Mouse (Mus musculus): ENCODE data around the gene 1700001C19Rik. TPM values are rescaled to one million over a fixed set of nuclear protein-coding genes. Genes with fewer than 3 reads are reported as not detected.

The 1700001C19Rik gene
- polyA plus RNA-seq, 1 experiment, result not detected

- no peak overlapping the region for H3K4me3 ChIP-seq (ENCODE audit: insufficient read depth, poor library complexity, severe bottlenecking)
- peaks cover 16% of the 10 kb centered on the region for H3K27me3 ChIP-seq (ENCODE audit: control insufficient read depth, insufficient read depth, insufficient read length)
- H3ac ChIP-seq (ENCODE audit: control insufficient read depth, insufficient read length, low read depth), result no peak overlapping the region
- no peaks in the 10 kb centered on the region for H3K36me3 ChIP-seq (ENCODE audit: control insufficient read depth, insufficient read depth)
- TF ChIP-seq CTCF (IDR thresholded peaks at IDR 0.05; ENCODE audit: control insufficient read depth, insufficient read depth, insufficient read length), result no peak
- TF ChIP-seq CEBPB (IDR thresholded peaks at IDR 0.05; ENCODE audit: low read depth), result no peak
- TF ChIP-seq MYOG (IDR thresholded peaks at IDR 0.05; ENCODE audit: control insufficient read depth, extremely low read depth, insufficient read length), result no peak
- no peak for TF ChIP-seq USF1 (IDR thresholded peaks at IDR 0.05; ENCODE audit: low read depth)
- TF ChIP-seq MAX (IDR thresholded peaks at IDR 0.05), result no peak
- H3K79me2 ChIP-seq (ENCODE audit: control insufficient read depth, insufficient read depth), result no peaks in the 10 kb centered on the region
- H3K79me3 ChIP-seq (ENCODE audit: low read depth), result no peaks in the 10 kb centered on the region
Observed at GRCm38 (mm10) chr17:47394223-47394869, 42.8 kb downstream of the 1700001C19Rik start.

DNA sequence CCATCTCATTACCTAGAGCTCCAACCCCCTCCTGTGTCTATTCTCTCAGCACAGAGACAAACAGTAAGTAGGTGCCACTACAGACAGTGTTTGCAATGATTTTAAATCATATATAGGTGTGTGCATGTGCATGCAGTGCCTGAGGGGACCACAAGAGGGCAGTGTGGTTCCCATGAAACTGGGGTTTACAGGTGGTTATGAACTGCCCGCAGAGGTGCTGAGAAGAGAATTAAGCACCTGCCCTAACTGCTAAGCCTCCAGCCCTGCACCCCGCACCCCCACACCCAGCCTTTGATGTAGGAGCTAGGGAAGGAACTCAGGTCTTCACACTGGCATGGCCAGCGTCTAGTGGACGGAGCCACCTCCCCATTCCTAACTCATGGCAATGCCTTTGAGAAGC is 50.5 kb downstream of the 1700001C19Rik start:
- Histone ChIP-seq H3K79me3 (ENCODE audit: low read depth) (no peaks in the 10 kb centered on the region), H3K27me3 (ENCODE audit: control insufficient read depth, insufficient read depth, insufficient read length) (no peaks in the 10 kb centered on the region), H3ac (ENCODE audit: control insufficient read depth, insufficient read length, low read depth) (no peak overlapping the region), H3K36me3 (ENCODE audit: control insufficient read depth, insufficient read depth) (no peaks in the 10 kb centered on the region), H3K79me2 (ENCODE audit: control insufficient read depth, insufficient read depth) (no peaks in the 10 kb centered on the region), H3K4me3 (ENCODE audit: insufficient read depth, poor library complexity, severe bottlenecking) (no peak overlapping the region)
- TF ChIP-seq CTCF (IDR thresholded peaks at IDR 0.05; ENCODE audit: control insufficient read depth, insufficient read depth, insufficient read length) (peak; percentile 27), USF1 (IDR thresholded peaks at IDR 0.05; ENCODE audit: low read depth) (no peak)

DNA sequence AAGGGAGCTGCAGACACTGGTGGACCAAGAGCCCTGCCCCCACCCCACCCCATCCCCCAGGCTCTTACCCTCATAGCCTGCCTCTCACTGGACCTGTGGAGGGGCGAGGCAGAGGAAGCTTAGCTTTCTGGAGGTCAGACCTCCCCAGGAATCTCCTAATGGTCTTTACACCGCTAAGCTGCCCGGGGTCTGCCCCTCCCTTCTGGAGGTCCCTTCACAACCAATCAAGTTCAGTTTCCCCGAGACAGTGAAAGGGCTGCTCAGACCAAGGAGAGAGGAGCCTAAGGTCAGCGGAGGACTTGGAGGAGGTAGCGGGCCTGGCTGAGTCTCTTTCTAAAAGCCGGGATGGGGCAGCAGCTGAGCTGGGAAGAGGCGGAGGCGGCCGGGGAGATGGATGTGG is 52.0 kb downstream of the 1700001C19Rik start, which contains the start of gene Guca1b:
Gene Guca1b (plus strand): TSS at position 249 of the 400 bp plus-strand sequence.
- no peak for TF ChIP-seq MAX (IDR thresholded peaks at IDR 0.05)
- H3K36me3 ChIP-seq (ENCODE audit: control insufficient read depth, insufficient read depth), result peaks cover 4% of the 10 kb centered on the region
- no peak within 1 kb of the TSS for H3ac ChIP-seq (ENCODE audit: control insufficient read depth, insufficient read length, low read depth)
- no peaks in the 10 kb centered on the region for H3K79me2 ChIP-seq (ENCODE audit: control insufficient read depth, insufficient read depth)
- H3K27me3 ChIP-seq (ENCODE audit: control insufficient read depth, insufficient read depth, insufficient read length), result no peaks in the 10 kb centered on the region
- H3K79me3 ChIP-seq (ENCODE audit: low read depth), result no peaks in the 10 kb centered on the region
- H3K4me3 ChIP-seq (ENCODE audit: insufficient read depth, poor library complexity, severe bottlenecking), result no peak within 1 kb of the TSS

DNA sequence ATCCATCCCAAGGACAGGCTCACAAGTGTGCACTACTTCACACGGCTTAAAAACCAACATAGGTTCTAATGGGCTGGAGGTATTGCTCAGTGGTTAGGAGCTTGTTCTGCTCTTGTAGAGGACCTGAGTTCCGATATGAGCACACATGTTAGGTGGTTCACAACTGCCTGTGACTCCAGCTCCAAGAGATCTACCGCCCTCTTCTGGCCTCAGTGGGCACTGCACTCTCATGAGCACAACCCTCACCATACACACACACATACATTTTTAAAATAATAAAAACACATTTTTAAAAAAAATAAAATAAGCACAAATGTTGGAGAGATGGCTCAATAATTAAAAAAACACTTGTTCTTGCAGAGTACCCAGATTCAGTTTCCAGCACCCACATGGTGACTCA is 53.1 kb downstream of the 1700001C19Rik start:
- no peak overlapping the region for H3ac ChIP-seq (ENCODE audit: control insufficient read depth, insufficient read length, low read depth)
- no peaks in the 10 kb centered on the region for H3K79me2 ChIP-seq (ENCODE audit: control insufficient read depth, insufficient read depth)
- H3K4me3 ChIP-seq (ENCODE audit: insufficient read depth, poor library complexity, severe bottlenecking), result no peak overlapping the region
- TF ChIP-seq CEBPB (IDR thresholded peaks at IDR 0.05; ENCODE audit: low read depth) (no peak), USF1 (IDR thresholded peaks at IDR 0.05; ENCODE audit: low read depth) (no peak), MYOD1 (IDR thresholded peaks at IDR 0.05; ENCODE audit: control insufficient read depth, insufficient read length, low read depth) (no peak), FOSL1 (IDR thresholded peaks at IDR 0.05; ENCODE audit: insufficient read depth, low read length, poor library complexity, severe bottlenecking) (no peak), MAX (IDR thresholded peaks at IDR 0.05) (no peak), CTCF (IDR thresholded peaks at IDR 0.05; ENCODE audit: control insufficient read depth, insufficient read depth, insufficient read length) (no peak), MYOG (IDR thresholded peaks at IDR 0.05; ENCODE audit: control insufficient read depth, extremely low read depth, insufficient read length) (no peak)
- H3K36me3 ChIP-seq (ENCODE audit: control insufficient read depth, insufficient read depth), result peaks cover 13% of the 10 kb centered on the region
- no peaks in the 10 kb centered on the region for H3K27me3 ChIP-seq (ENCODE audit: control insufficient read depth, insufficient read depth, insufficient read length)
- no peaks in the 10 kb centered on the region for H3K79me3 ChIP-seq (ENCODE audit: low read depth)

- Histone ChIP-seq H3ac (ENCODE audit: control insufficient read depth, insufficient read length, low read depth) (no peak overlapping the region), H3K79me2 (ENCODE audit: control insufficient read depth, insufficient read depth) (no peaks in the 10 kb centered on the region), H3K79me3 (ENCODE audit: low read depth) (no peaks in the 10 kb centered on the region), H3K36me3 (ENCODE audit: control insufficient read depth, insufficient read depth) (peaks cover 15% of the 10 kb centered on the region), H3K27me3 (ENCODE audit: control insufficient read depth, insufficient read depth, insufficient read length) (no peaks in the 10 kb centered on the region), H3K4me3 (ENCODE audit: insufficient read depth, poor library complexity, severe bottlenecking) (no peak overlapping the region)
- no peak for TF ChIP-seq MYOG (IDR thresholded peaks at IDR 0.05; ENCODE audit: control insufficient read depth, extremely low read depth, insufficient read length)
- no peak for TF ChIP-seq FOSL1 (IDR thresholded peaks at IDR 0.05; ENCODE audit: insufficient read depth, low read length, poor library complexity, severe bottlenecking)
- no peak for TF ChIP-seq CEBPB (IDR thresholded peaks at IDR 0.05; ENCODE audit: low read depth)
- TF ChIP-seq MAX (IDR thresholded peaks at IDR 0.05), result no peak
- TF ChIP-seq USF1 (IDR thresholded peaks at IDR 0.05; ENCODE audit: low read depth), result no peak
- TF ChIP-seq MYOD1 (IDR thresholded peaks at IDR 0.05; ENCODE audit: control insufficient read depth, insufficient read length, low read depth), result no peak
- no peak for TF ChIP-seq CTCF (IDR thresholded peaks at IDR 0.05; ENCODE audit: control insufficient read depth, insufficient read depth, insufficient read length)
Observed at GRCm38 (mm10) chr17:47383266-47383665, 53.9 kb downstream of the 1700001C19Rik start.

GRCm38 (mm10) chr17:47381917-47382316 is 55.3 kb downstream of the 1700001C19Rik start:
- Histone ChIP-seq H3K36me3 (ENCODE audit: control insufficient read depth, insufficient read depth) (peaks cover 28% of the 10 kb centered on the region), H3K79me3 (ENCODE audit: low read depth) (no peaks in the 10 kb centered on the region), H3ac (ENCODE audit: control insufficient read depth, insufficient read length, low read depth) (no peak overlapping the region), H3K79me2 (ENCODE audit: control insufficient read depth, insufficient read depth) (no peaks in the 10 kb centered on the region), H3K27me3 (ENCODE audit: control insufficient read depth, insufficient read depth, insufficient read length) (no peaks in the 10 kb centered on the region), H3K4me3 (ENCODE audit: insufficient read depth, poor library complexity, severe bottlenecking) (no peak overlapping the region)
- TF ChIP-seq USF1 (IDR thresholded peaks at IDR 0.05; ENCODE audit: low read depth), result no peak
- no peak for TF ChIP-seq MAX (IDR thresholded peaks at IDR 0.05)
- no peak for TF ChIP-seq CEBPB (IDR thresholded peaks at IDR 0.05; ENCODE audit: low read depth)
- no peak for TF ChIP-seq MYOD1 (IDR thresholded peaks at IDR 0.05; ENCODE audit: control insufficient read depth, insufficient read length, low read depth)
- TF ChIP-seq FOSL1 (IDR thresholded peaks at IDR 0.05; ENCODE audit: insufficient read depth, low read length, poor library complexity, severe bottlenecking), result no peak
- TF ChIP-seq MYOG (IDR thresholded peaks at IDR 0.05; ENCODE audit: control insufficient read depth, extremely low read depth, insufficient read length), result no peak
- no peak for TF ChIP-seq CTCF (IDR thresholded peaks at IDR 0.05; ENCODE audit: control insufficient read depth, insufficient read depth, insufficient read length)
